Mouse (Mus musculus) CH12F3 (cell line): Measurements from ENCODE around the gene Rnf224.
"Not testable (repeated sequence)": the region's sequence is repeated elsewhere in the genome, so short reads cannot be mapped to it uniquely, and the experiment has no call there.

Source experiments
- in situ Hi-C: fragments of 300-500 bp; cut with MboI; formaldehyde crosslinking; loops from 2 replicates; pipeline ENCODE4 v1.14.3; 2020; ENCODE audit warnings: low sequenced_read_pairs

Gene Rnf224

GRCm38 (mm10) chr2:25236614-25237013 is at the start of gene Rnf224:
Gene Rnf224 (minus strand): TSS chr2:25236787.
- in situ Hi-C loops, result no loop called here

DNA sequence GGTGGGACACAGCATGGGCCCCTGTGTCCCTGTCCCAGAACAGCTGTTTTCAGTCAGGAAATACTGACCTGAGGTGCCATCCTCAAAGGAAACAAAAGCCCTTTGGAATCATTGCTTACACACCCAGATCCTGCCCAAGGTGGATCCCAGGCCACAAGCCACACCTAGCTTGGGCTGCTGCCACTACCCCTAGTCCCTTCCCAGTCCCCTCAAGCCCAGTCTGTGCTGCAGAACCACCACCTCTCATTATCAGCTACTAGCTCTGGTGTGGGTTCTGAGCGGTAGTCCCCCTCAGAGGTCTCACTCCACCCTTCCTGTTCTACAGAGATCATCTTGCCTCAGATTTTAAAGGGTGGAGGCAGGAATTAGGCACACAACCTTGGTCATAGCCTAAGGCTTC is 49.7 kb upstream of the Rnf224 start:
- in situ Hi-C loops, result no loop called here

- in situ Hi-C loops, result no loop called here
These were observed 49.0 kb upstream of the Rnf224 start for GRCm38 (mm10) chr2:25285551-25285950.

GRCm38 (mm10) chr2:25278928-25279882 is 42.6 kb upstream of the Rnf224 start:
- in situ Hi-C loops, result no loop called here

- in situ Hi-C loops, result no loop called here
These were observed 36.4 kb upstream of the Rnf224 start for GRCm38 (mm10) chr2:25273010-25273409.

- in situ Hi-C loops, result no loop called here
These were observed 35.9 kb upstream of the Rnf224 start for GRCm38 (mm10) chr2:25272515-25272914.

DNA sequence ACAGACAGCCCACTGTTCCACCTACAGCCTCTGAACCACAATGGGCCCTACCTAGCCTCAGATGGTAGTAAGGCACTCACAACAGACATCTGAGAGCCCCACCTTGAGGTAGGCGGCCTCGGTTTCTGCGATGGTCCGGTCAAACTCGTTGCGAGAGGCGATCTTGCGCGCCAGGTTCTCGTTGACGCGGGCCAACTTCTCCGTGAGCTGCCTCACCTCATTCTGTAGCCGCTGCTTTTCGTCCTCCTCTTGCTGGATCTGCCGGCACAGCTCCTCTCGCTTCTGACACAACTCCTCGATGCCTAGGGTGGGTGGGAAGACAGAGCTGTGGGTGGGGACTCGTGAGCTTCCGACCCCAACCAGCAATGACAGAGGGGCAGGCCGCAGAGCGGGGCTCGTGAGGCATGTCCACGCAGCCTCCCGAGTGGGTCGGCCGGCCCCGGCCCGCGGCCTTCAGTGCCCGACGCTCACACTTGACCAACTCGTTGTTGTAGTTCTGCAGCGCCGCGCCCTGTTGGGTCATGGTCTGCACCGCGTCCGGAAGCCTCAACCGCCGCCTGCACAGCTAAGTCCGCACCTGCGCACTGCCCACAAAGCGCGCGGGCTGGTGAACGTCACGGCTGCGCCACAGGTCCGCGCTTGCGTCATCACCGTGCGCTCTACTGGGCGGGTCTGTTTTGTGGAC is 35.4 kb upstream of the Rnf224 start, which contains the start of the genes Ssna1 and Anapc2:
Gene Ssna1 (minus strand): TSS at position 612 of the 685 bp plus-strand sequence.
Gene Anapc2 (plus strand): TSS at position 652 of the 685 bp plus-strand sequence.
- in situ Hi-C loops, result no loop called here

- in situ Hi-C loops, result no loop called here
These were observed 31.2 kb upstream of the Rnf224 start for GRCm38 (mm10) chr2:25267746-25268309.

- in situ Hi-C loops, result no loop called here
These were observed 30.7 kb upstream of the Rnf224 start for GRCm38 (mm10) chr2:25267241-25267640.

DNA sequence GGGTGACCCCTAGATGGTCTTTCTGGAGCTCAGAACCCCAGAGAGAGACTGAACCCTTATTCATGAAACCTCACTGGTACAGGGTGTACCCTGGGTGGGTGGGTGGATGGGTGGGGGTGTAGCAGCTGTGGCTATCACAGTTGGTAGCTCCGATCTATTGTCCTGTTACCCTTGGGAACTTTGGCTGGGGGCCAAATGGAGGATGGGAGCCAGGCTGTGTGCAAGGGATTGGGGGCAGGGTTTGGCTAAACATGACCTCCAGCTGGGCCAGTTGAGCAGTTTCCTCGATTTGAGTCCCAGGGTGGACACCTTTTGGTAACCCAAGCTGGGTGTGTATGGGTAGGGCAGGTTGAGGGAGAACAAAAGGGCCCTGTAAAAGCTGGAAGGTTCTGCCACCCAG is 30.1 kb upstream of the Rnf224 start:
- in situ Hi-C loops, result no loop called here

GRCm38 (mm10) chr2:25265897-25266656 is 29.5 kb upstream of the Rnf224 start:
- in situ Hi-C loops, result no loop called here

DNA sequence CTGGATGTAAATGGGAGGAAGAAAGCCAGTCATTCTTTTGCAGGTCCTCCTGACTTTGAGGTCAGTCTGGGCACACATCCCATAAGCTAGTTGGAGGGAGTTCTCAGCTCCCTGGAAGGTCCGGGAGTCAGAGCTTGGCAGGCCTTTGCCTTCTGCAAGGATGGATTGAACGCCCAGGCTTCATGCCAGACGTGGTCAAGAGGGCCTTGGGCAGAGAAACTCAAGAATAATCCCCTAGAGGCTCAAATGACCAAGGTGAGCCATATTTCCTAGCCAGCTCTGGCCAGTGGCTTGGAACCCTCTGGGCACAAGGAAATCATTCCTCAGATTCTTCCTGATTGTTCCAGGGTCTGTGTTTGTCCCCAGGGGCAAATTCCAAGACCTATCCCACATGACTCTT is 28.3 kb upstream of the Rnf224 start:
- in situ Hi-C loops, result no loop called here

GRCm38 (mm10) chr2:25264286-25264660 is 27.7 kb upstream of the Rnf224 start:
- in situ Hi-C loops, result no loop called here

DNA sequence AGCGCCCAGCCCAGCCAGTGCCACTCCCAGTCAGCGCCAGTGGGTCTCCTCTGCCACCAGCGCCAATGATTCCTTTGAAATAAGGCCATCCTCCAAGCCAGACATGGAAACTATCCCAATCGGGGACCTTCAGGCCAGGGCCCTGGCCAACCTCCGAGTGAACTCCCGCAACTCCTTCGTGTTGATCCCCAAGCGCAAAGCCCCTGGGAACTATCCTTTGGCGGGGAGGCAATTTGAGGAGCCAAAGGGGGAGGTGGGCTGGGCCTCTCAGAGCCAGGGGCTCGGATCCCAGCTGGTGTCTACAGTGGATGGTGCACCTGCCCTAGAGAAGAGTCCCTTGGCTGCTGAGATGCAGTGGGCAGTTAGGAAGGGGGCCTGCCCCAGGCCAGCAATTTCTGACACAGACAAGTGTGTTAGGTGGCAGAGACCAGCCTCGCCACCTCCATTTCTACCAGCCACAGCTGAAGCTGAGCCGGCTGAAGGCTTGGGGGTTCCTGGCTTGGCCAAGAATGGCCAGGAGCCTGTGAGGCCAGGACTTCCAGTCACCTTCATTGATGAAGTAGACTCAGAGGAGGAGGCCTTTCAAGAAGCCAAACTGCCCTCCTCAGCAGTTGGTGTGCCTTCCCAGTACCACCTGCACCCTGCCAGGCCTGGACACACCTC is 27.2 kb upstream of the Rnf224 start:
- in situ Hi-C loops, result no loop called here

DNA sequence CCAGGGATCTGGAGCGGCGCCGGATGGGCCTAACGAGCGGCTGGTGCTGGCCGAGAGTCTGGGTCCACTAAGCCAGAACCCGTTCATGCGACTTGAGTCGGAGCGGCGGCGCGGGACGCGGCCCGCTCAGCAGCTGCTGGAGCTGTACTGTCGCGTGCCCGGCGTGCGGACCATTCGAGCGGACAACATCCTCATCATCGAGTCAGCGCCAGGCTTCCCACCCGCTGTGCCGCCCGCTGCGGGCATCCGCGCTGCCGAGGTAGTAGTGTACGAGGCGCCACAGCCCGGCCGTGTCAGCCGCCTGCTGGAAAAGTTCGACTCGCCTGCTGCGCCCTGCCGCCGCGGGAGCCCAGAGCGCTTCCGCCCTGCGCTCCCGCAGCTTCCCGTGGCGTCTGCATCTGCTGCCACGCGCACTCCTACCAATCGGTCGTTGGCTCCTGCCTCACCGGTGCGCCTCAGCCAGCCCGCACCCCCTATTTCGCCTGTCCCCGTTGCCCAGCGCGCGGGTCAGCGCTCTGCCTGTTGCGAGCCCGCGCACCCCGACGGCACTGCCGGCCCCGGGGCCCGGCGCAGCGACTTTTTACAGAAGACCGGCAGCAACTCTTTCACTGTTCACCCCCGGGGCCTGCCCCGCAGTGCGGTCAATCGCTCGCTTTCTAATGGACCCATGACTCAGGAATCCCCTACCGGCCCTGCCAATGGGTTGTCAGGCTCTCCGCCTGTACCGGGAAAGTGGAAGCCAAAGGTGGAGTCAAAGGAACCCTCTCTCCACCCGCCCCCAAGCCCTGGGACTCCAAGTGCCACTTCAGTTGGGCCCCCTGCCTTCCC is 26.4 kb upstream of the Rnf224 start:
- in situ Hi-C loops, result no loop called here

DNA sequence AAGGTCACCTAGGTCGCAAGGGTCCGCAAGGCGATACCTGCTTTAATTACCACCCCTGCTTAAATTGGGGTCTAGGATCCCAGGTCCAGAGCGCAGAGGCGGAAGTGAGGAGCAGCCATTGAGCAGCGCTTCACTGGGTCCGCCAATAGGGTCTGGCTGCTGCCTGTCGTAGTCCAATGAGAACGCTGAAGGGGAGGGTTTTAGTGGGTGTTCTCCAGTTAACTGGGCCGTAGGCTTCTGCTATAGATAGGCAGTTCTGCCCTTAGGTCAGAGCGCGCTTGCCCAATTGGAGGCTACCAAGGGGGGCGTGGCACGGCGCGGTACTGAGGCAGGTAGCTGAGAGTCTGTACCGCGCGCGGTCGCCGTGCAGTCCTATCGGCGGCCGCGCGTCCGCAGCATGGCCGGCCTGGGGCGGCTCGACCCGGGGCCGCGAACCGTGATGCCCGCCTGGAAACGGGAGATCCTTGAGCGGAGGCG is 25.7 kb upstream of the Rnf224 start, which contains the start of gene Tprn:
Gene Tprn (plus strand): TSS at position 328 of the 477 bp plus-strand sequence.
- in situ Hi-C loops, result no loop called here

DNA sequence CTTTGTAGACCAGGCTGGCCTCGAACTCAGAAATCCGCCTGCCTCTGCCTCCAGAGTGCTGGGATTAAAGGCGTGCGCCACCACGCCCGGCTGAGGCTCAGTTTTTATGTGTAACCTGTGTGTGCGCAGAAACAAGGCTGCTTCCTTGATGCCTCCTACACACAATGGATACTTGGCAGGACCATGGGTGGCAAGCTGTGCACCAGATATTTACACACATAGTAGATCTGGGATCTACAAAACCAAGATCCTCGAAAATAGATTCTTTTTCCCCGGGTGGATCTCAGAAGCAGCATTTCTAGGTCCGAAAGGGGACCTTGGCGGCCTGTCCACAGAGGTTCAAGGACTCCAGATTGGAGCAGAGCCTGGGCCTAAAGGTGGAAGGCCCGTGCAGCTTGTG is 25.3 kb upstream of the Rnf224 start:
- in situ Hi-C loops, result no loop called here

DNA sequence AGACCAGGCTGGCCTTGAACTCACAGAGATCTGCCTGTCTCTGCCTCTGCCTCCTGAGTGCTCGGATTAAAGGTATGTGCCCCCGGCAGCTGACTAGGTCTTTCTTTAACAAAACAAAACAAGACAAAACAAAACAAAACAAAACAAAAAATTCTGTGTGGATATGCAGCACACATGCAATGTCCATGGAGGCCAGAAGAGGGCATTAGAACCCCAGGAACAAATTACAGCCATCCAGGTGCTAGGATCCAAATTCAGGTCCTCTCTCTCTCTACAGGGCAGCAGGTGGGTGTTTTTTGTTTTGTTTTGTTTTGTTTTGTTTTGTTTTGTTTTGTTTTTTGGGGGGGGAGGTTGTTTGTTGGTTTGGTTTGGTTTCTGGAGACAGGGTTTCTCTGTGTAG is 22.3 kb upstream of the Rnf224 start:
- in situ Hi-C loops, result no loop called here

GRCm38 (mm10) chr2:25257250-25257649 is 20.7 kb upstream of the Rnf224 start:
- in situ Hi-C loops, result not testable (repeated sequence)
